Mouse (Mus musculus) heart, postnatal 25 days (tissue): ENCODE results near the gene Arhgef7. TPM values are rescaled to one million over a fixed set of nuclear protein-coding genes. Genes with fewer than 3 reads are reported as not detected.
"Not testable (repeated sequence)": the region's sequence is repeated elsewhere in the genome, so short reads cannot be mapped to it uniquely, and the experiment has no call there.

Source experiments
- DNase-seq: peaks from one replicate; pipeline ENCODE4 v3.0.0; 2022; ENCODE audit warnings: low spot score
- intact Hi-C: fragments of 180-260 bp; cut with DNase I; formaldehyde crosslinking; loops from one replicate; pipeline ENCODE4 v1.15.1; 2025
- total RNA-seq, 2 experiments: library from RNA; stranded (reverse); gene quantifications; 2 replicates each; pipeline ENCODE4 v1.2.3; 2021

Gene Arhgef7
- total RNA-seq, 2 experiments from 2014 or later, result 153 to 155 TPM

DNA sequence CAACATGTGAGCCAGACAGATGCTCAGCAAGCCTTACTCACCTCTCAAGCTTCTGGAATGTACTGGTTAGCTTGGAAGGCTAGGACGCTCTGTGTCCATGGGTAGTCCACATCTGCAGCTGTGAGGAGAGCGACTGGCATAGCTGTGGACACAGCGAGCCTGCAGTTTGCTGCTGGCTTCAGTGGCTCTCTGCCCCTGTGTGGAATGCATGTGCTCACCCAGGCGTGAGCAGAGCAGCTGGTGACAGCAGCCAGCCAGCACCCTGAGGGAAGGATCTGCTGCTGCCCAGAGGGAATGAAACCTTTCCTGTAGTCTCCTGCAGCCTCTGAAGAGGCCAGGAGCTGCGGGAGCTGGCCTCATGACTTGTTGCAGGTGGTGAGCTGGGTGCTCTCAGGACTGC lies 93.0 kb downstream of the Arhgef7 start:
- DNase-seq, result no peak
- intact Hi-C loops, result no loop called here

DNA sequence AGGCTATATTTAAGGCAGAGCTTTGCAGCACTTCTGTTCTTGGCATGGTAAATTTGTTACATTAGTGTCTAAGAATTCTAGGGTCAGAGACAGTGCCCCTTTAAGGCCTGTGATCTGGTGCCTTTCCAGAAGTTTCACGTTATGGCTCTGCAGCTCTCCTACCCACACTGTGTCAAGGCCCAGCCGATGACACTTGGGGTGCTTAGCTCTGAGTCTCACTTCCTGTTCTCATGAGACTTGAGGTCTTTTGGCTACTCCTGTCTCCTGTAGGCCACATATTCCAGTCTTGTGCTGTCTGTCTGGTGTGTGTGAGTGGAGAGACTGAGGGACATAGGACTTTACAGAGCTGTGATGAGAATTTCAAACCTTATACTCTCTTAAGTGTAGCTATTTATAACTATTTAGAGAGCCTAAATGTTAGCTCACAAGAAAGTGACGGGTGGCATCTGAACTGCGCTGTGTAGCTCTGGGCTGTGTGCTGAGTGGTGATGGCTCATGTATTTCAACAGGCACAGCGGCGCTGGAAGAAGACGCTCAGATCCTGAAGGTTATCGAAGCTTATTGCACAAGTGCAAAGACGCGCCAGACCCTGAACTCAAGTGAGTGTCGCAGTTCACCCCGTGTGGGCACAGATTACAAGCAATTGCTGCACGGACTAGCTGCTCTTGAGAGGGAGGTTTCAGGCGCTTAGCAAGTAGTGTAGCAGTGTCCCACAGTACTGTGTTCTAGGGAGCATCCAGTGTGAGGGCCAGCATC lies 94.1 kb downstream of the Arhgef7 start:
- DNase-seq, result no peak
- intact Hi-C loops, result no loop called here

DNA sequence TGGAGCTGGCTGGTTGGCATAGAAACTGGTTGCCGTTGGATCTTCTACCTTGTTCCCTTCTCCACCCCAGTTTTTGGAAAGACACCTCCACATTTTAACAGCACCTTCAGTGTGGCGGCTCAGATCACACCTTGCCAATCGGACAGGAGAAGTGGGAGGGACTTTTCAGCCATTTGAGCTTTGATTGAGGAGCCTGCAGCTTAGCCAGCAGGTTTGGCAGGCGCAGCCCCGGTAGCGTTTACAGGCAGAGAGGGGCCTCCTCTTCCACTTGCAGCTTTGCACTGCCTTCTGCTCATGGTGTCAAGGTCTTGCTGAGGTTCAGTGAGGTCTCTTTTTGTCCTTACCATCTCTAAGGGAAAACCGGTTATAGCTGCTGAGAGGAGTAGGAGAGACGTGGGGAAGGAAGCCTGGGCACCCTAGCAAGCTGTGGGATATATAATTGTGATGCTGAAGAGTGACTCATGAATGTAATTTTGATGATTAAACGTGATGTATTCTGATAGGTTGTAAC lies 95.1 kb downstream of the Arhgef7 start:
- no peak for DNase-seq
- intact Hi-C loops, result no loop called here

DNA sequence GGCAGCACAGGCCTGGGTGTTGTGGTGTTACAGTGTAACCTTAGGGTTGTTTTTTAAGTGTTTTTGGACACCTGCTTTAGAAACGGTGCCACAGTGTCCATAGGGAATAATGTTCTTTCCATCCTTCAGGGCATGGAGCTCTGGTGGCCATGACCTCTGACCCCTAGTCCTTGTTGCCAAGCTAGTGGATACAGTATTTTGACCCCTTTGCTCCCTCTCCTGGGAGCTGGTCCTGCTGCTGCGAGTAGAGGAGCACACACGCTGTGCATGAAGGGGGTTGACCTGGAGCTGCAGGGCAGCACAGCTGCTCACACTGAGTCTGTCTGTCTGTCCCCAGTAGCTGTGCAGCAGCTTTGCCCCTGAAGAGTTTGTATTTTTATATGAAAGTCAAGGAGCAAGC lies 98.2 kb downstream of the Arhgef7 start:
- intact Hi-C loops, result no loop called here
- DNase-seq, result no peak

DNA sequence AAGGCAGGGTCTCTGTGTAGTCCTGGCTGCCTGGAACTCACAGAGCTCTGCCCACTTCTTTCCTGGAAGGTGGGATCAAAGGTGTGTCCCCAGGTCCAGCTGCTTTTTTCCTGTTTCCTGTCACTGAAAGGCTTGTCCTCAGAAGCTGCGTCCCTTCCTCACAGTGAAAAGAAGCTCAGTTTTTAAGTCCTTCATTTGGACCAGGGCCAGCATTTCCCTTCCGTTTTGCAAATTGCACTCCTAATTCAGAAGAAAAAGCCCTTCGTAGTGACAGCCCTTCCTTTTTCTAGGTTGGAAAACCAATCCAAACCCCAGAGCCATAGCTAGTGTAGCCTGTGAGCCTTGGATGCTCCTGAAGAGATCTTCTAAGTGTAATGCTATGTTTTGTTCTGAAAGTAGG lies 99.8 kb downstream of the Arhgef7 start:
- intact Hi-C loops, result no loop called here
- DNase-seq, result no peak

DNA sequence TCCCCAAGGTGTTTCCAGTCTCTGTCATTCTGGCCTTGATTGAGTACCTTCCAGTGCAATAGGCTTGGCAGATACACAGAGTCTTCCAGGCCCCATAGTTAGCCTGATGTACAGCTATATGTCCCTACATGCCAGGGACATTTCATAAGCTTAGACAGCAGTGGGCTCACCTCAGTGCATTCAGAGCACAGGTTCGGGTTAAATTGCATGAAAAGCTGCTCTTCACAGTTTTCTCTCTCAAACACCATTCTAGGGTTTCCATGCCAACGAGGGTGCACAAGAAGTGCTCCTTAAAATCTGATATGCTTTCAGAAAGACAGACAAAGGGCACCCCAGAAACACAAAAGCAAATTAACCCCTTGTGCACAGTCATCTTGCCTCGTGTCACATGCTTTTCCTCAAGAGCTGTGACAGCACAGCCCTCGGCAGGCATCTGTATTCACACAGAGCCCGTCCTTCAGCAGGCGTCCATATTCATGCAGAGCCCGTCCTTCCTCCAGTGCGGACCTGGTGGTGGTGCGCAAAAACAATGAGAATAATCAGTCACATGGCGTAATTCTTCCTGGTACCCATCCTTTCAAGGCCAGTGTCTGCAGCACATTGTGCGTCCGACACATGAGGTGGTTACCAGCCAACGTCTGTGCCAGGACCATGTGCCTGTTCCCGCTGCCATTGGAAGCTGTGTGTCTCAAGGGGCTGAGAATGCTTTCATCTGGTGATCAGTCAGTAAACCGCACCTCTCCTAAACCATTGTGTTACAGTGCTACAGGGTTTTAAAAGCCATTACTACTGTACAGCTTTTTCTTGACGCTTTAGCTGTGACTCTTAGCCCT lies 102.9 kb downstream of the Arhgef7 start:
- no peak for DNase-seq
- intact Hi-C loops, result no loop called here

DNA sequence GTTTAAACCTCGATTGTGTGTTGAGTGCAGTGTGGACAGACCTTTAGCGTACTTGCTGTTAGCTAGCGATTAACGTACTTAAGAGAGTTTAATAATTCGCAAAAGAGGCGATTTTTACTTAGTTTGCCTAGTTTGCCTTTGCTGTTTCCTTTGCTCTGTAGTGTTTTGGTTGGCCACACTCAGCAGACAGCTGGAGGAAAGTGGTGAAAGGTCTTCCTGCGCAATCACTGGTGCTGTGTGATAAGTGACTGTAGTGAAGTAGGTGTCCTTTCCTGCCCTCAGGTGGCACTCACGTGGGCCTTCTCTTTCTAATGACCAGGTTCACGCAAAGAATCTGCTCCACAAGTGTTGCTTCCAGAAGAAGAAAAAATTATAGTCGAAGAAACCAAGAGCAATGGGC lies 103.7 kb downstream of the Arhgef7 start:
- intact Hi-C loops, result no loop called here
- DNase-seq, result no peak

DNA sequence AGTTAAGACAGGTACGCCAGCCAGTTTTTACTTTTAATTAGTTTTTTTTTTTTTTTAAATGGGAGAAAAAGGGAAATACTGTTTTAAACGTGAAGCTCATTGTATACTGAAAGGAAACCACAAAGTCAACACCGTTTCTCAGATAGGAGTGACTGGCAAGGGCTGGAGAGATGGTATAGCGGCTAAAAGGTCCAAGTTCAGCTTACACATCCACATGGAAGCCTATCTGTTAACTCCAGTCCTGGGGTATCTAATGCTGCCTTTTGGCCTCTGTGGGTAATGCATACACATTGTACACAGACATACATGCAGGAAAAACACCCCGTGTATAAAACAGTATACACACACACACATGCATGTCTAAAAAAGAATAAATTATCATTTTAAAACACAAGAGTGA lies 104.4 kb downstream of the Arhgef7 start:
- no peak for DNase-seq
- intact Hi-C loops, result no loop called here

DNA sequence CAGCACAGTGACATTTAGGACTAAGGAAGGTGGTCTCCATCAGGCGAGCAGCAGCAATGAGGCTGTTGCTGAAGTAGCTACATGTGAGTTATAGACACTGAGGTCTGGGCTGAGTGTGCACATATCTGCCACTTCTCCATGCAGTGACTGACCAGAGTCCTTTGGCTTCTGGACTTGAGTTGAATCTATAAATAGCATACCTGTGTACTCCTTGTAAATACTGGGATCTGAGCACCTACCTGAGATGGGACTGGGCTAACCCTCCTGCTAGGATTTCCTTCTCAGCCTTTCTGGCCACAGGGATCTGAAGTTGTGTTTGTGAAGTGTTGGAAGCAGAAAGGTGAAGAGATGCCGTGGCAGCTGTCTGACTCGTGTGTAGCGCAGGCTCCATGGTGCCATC lies 105.6 kb downstream of the Arhgef7 start:
- intact Hi-C loops, result no loop called here
- no peak for DNase-seq

DNA sequence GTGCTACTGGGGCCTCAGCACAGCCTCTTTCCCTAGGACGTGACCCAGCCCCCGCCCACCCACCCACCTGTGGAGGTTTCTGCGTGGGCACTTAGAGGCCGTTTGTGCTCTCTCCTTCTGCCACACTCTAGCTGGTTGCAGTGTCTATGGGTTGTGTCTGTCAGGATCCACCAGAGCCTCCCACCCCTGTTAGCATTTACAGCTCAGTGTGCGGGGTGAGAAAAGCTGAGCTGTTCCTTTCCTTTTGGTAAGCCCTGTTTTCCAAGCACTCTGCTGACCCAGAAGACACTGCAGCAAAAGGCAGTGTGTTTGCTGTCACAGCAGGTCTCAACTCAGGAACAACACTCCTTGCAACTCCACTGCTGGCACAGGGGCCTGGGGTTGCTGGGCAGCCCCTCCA lies 106.7 kb downstream of the Arhgef7 start:
- no peak for DNase-seq
- intact Hi-C loops, result no loop called here

DNA sequence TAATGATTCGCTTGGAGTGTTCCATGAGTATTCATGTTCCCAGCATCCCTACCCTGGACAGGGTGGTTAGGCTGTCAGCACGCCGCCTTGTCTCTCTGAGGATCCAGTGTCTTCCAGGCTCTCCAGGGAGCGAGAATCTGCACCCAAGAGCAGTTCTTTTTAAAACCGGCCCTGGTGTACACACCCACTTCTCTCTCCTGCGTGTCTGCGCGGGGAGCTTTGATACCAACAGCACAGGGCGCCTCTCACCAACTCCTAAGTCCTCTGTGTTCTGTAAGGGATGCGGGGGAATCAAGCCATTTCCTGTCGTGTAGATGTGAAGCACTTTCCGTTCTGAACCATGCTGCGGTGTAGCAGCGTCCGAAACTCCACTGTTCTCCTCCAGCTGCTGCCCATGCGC lies 107.2 kb downstream of the Arhgef7 start:
- intact Hi-C loops, result no loop called here
- DNase-seq, result no peak

DNA sequence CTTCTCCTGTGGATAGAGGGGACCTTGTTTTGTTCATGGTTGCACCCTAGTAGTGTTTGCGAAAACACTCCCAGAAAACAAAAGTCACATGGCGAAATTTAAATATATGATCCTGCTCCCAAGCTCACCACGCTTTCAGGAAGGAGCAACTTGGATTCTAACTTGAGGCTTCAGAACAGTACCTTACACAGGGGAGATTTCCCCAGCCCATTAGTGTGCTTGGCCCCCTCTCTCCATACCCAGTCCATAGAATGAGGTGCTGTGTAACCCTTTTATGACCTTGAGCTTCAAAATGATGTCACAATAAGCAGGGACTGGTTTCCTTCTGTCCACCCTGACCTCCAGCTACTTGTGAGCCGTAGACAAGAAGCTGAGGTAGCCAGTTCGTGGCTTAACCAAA lies 112.7 kb downstream of the Arhgef7 start, which contains the start of gene Tex29:
TSS of gene Tex29 (plus strand) at position 301 of the 400 bp plus-strand sequence.
- no peak for DNase-seq
- intact Hi-C loops, result no loop called here

DNA sequence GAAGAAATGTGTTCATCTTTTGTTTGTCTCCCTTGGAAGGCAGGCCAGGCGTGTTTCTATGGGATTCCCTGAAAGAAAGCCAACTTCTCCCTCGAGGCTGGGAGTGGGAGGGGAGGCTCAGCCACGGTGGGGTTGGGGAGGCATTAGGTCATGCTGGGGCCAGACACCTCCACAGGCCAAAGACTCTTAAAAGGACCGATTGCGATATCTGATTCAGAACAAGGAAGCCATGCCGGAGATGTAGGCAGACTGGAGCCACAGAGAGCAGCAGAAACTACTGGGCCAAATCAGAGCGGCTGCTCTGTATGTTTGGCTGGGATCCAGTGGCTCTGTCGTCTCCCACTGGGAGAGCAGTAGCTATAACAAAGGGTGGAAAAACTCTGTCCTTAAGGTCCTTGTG lies 114.0 kb downstream of the Arhgef7 start:
- intact Hi-C loops, result no loop called here
- no peak for DNase-seq

DNA sequence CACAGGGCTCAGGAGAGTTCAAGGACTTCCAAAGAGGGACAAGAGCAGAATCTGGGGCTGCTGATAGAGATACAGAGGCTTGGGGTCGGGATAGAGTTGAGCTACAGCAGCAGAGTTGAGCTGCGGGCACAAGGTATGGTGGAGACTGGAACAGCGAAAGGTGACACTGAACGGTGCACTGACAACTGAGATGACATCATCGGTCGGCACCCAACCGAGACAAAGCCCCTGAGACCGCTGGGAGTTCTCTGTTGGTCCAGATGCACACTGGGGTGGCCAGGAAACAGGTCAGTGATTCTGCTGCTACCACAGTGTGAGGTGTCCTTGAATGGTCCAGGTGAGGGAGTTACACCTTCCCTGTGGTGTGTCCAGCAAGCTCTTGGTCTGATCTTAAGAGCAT lies 115.2 kb downstream of the Arhgef7 start:
- intact Hi-C loops, result no loop called here
- no peak for DNase-seq

DNA sequence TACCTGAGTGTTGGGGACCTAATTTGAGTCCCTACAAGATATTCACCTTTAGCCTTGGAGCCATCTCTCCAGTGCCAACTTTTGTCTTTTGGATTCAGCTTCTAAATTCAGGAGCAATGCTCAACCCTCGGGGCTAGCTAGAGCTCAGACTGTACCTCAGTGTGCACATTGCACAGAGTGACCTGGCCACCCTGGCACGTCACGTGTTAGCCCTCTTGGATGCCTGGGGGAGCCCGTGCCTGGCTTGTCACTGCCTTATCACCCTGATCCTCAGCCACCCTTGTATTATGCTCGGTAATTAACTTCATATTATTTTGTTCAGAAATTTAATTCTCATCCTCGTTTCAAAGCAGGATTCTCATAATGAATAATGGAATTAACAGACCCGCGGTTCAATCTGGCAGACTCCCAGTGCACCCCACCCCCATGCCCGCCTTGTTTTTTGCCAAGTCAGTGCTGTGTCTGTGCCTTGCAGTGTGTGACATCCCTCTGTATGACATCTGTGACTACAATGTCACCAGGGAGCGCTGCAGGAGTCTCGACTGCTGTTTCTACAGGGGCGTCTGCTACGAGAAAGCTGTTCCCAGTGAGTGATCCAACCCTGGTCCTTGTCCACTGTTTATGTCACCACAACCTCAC lies 116.3 kb downstream of the Arhgef7 start:
- DNase-seq, result no peak
- intact Hi-C loops, result no loop called here

DNA sequence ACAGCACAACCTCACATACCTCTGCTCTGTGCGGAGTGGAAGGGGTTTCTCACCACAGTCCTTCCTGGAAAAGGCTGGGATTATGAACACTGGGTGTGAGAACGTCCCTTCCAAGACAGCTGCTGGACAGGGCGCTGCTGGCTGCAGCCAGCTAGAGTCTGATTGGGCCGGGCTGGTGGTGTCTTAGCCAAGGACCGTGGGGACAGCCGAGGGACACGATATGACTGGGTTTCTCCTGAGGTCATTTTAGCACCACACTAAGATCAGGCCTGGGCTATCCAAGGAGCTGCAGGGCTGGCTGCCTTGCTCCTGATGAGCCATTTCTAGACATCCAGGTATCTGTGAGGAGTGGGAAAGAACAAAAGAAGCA lies 116.8 kb downstream of the Arhgef7 start:
- intact Hi-C loops, result no loop called here
- DNase-seq, result peak; percentile 39

DNA sequence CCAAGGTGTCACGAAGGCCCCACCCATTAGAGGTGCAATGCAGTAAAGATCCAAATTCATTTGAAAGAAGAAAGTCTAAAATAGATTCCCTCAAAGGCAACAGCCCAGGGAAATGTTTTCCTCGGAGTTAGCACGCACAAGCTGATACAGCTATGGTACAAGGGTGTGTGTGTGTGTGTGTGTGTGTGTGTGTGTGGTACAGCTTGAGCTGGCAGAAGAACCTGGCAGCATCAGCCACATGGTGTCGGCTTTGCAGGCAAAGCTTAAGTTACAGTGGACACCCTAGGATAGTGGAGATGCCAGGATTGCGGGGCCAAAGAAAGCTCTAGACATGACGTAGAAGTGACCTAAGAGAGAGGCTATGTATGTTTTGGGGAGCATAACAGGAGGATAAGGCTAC lies 119.3 kb downstream of the Arhgef7 start:
- no peak for DNase-seq
- intact Hi-C loops, result no loop called here

DNA sequence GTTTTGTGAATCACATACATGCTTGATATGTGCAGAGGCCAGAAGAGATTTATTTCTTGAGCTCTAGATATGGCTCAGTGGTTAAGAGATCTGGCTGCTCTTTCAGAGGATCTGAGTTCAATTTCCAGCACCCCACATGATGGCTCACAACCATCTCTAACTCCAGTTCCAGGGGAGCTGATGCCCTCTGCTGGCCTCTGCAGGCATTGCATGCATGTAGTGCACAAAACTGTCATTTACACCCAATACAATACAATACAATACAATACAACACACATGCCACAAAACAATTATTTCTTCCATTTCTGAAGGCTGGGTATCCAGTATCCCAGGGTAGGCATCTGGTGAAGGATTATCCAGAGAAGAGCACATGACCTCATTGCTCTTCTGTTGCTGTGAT lies 140.3 kb downstream of the Arhgef7 start:
- DNase-seq, result no peak
- intact Hi-C loops, result no loop called here

DNA sequence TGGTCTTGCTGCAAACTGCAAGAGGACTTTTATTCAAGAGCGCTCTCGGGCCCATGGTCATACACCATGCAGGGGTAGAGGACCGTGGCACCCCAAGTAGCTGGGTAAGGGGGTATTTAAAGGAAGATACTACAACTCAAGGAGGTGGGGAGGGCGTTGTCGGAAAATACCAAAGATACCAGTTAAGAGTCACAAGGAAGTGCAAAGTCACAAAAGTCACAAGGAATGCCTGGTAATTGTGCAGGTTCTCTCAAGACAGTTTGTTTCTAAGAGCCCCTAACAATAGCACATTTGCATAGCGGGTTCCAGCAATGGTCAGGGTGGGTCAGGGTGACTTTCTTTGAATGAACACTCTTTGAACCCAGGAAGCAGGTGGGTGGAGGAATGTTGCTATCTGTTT lies 146.7 kb downstream of the Arhgef7 start:
- DNase-seq, intact Hi-C loops: not testable (repeated sequence)

DNA sequence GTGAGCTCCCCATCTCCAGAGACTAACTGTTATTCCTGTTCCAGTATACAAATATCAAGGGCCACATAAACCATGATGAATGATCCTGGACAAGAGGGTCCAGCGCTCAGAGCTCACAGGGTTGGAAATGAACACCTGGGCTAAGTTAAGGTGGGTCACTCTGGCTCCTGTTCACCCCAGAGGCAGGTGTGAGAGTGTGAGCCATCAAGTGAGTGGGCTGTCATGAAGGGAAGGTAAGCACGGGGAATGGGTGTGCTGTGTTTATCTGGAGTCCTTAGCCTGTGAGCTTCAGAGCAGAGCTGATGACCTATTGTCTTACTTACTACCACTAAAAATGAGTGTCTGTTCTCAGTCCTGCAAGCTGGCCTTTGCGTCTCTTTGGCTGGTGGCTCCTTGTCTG lies 157.1 kb downstream of the Arhgef7 start:
- intact Hi-C loops, result no loop called here

More for the DNA sequence above, 157.1 kb downstream of the Arhgef7 start:
- no peak for DNase-seq
